Mouse (Mus musculus) cortical plate, adult 2 months (tissue): ENCODE data around the gene Hist1h4d.
"Not testable (repeated sequence)": the region's sequence is repeated elsewhere in the genome, so short reads cannot be mapped to it uniquely, and the experiment has no call there.

ENCODE experiments used
- CTCF ChIP-seq: fragments of 200-500 bp; IDR thresholded peaks from 2 replicates; pipeline ENCODE4 v1.5.1; 2011; ENCODE audit warnings: mild to moderate bottlenecking, control low read depth, low read length; ENCODE audit not compliant: insufficient read depth; ENCODE audit errors: extremely low read depth
- POLR2A ChIP-seq: fragments of 200-500 bp; IDR thresholded peaks from 2 replicates; pipeline ENCODE4 v1.6.1; 2011; ENCODE audit warnings: mild to moderate bottlenecking, low read length, control low read depth; ENCODE audit not compliant: insufficient read depth; ENCODE audit errors: extremely low read depth

DNA sequence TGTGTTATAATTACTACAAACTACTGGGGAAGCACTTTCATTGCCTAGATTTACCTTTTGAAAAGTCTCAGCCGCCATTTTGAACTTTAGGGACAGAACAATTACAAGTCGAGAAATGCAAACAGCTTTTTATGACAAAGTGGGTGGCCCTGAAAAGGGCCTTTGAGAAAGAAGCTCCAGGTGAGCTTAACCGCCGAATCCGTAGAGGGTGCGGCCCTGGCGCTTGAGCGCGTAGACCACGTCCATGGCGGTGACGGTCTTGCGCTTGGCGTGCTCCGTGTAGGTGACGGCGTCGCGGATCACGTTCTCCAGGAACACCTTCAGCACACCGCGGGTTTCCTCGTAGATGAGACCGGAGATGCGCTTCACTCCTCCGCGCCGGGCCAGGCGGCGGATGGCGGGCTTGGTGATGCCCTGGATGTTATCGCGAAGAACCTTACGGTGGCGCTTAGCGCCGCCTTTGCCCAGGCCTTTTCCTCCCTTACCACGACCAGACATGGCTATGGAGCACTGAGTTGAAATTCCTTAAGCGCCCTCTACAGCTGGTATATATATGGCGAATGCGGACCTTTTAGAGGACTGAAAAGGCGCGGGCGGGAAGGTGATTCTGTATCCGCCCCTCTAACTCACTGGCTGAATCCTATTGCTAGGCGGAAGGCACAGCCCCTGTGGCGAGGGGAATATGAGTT lies 30.1 kb upstream of the Hist1h4d start, which contains the start of gene Hist1h4f:
- TF ChIP-seq CTCF = not testable (repeated sequence)
- peak; percentile 96 for TF ChIP-seq POLR2A
